Comparison of ENCODE assay signal across 8 mouse cellular contexts in genomic region chr13:45538532-45539204, GRCm38 (mm10). TPM values are rescaled to one million over a fixed set of nuclear protein-coding genes. Genes with fewer than 3 reads are reported as not detected.
A peak's percentile ranks its signal among the peaks of the same experiment; 100 is the strongest.
DNase-seq lines count a peak whose midpoint lies in the region; ATAC-seq and TF ChIP-seq lines count a peak whose summit lies in the region.

No protein-coding gene starts in this region.

- no peak overlapping the region for H3K4me3 ChIP-seq in embryonic fibroblast, embryonic 13.5 days (ENCODE audit: insufficient read depth, low read length)
- peak overlapping the region; percentile 36 for H3K4me3 ChIP-seq in heart, embryonic 11.5 days (ENCODE audit: low read depth, low read length)
- peak overlapping the region; percentile 41 for H3K4me3 ChIP-seq in limb, embryonic 13.5 days
- H3K4me3 ChIP-seq in midbrain, embryonic 15.5 days = peak overlapping the region; percentile 47

- H3K9ac ChIP-seq in heart, embryonic 11.5 days (ENCODE audit: low read depth, low read length) = peak overlapping the region; percentile 57; the same call in 1 of the 2 replicates
- H3K9ac ChIP-seq in limb, embryonic 13.5 days = peak overlapping the region; percentile 60
- H3K9ac ChIP-seq in midbrain, embryonic 15.5 days = peak overlapping the region; percentile 64

- no peak overlapping the region for H3K27ac ChIP-seq in embryonic fibroblast, embryonic 13.5 days (ENCODE audit: insufficient read depth, low read length)
- H3K27ac ChIP-seq in heart, embryonic 11.5 days (ENCODE audit: low read depth, low read length) = peak overlapping the region; percentile 86
- H3K27ac ChIP-seq in limb, embryonic 13.5 days = peak overlapping the region; percentile 48; the same call in 1 of the 2 replicates
- peak overlapping the region; percentile 83 for H3K27ac ChIP-seq in midbrain, embryonic 15.5 days

- ATAC-seq in heart, embryonic 11.5 days (replicated peaks; ENCODE audit: insufficient number of reproducible peaks, low FRiP score, low TSS enrichment) = peak; percentile 62
- ATAC-seq in limb, embryonic 13.5 days (ENCODE audit: low FRiP score, low read depth) = peak; percentile 88
- peak; percentile 95 for ATAC-seq in midbrain, embryonic 15.5 days (replicated peaks)

- 18% methylated on average over 10 of the region's 10 CpGs for WGBS in heart, embryonic 11.5 days (ENCODE audit: insufficient replicate concordance)
- 31% methylated on average over 9 of the region's 10 CpGs for WGBS in limb, embryonic 13.5 days
- WGBS in midbrain, embryonic 15.5 days = 30% methylated on average over 10 of the region's 10 CpGs

- H3K36me3 ChIP-seq in heart, embryonic 11.5 days (ENCODE audit: control insufficient read depth, insufficient read depth, low read length) = peaks cover 13% of the 10 kb centered on the region
- no peaks in the 10 kb centered on the region; the same call in 1 of the 2 replicates for H3K36me3 ChIP-seq in limb, embryonic 13.5 days
- no peaks in the 10 kb centered on the region for H3K36me3 ChIP-seq in midbrain, embryonic 15.5 days (replicated peaks)

- no peak for TF ChIP-seq POLR2A in embryonic fibroblast, embryonic 13.5 days (IDR thresholded peaks at IDR 0.05; ENCODE audit: low read depth, low read length)

- H3K4me1 ChIP-seq in embryonic fibroblast, embryonic 13.5 days (ENCODE audit: control insufficient read depth, insufficient read depth, low read length) = peaks cover 4% of the 10 kb centered on the region; the same call in 1 of the 2 replicates
- peaks cover 39% of the 10 kb centered on the region for H3K4me1 ChIP-seq in heart, embryonic 11.5 days (ENCODE audit: control insufficient read depth, insufficient read depth, low read length)
- peaks cover 10% of the 10 kb centered on the region; the same call in 1 of the 2 replicates for H3K4me1 ChIP-seq in limb, embryonic 13.5 days
- H3K4me1 ChIP-seq in midbrain, embryonic 15.5 days = peaks cover 12% of the 10 kb centered on the region

- DNase-seq in urinary bladder, postnatal 25 days (ENCODE audit: low spot score) = peak; percentile 32
- DNase-seq in urinary bladder, postnatal 10 days (ENCODE audit: low spot score) = no peak
- peak; percentile 53 for DNase-seq in kidney, adult 9 months
- DNase-seq in telencephalon, adult 2 months (ENCODE audit: low read depth, low spot score) = peak; percentile 86

- H3K27me3 ChIP-seq in heart, embryonic 11.5 days (ENCODE audit: control insufficient read depth, insufficient read depth, low read length) = no peaks in the 10 kb centered on the region
- H3K27me3 ChIP-seq in limb, embryonic 13.5 days = no peaks in the 10 kb centered on the region
- no peaks in the 10 kb centered on the region for H3K27me3 ChIP-seq in midbrain, embryonic 15.5 days (replicated peaks)

- H3K9me3 ChIP-seq in heart, embryonic 11.5 days (replicated peaks; ENCODE audit: control insufficient read depth, low read length) = no peaks in the 10 kb centered on the region; the same call in 1 of the 2 replicates
- no peaks in the 10 kb centered on the region; the same call in 1 of the 2 replicates for H3K9me3 ChIP-seq in limb, embryonic 13.5 days
- H3K9me3 ChIP-seq in midbrain, embryonic 15.5 days = no peaks in the 10 kb centered on the region

- peak; percentile 97 for TF ChIP-seq CTCF in embryonic fibroblast, embryonic 13.5 days (IDR thresholded peaks at IDR 0.05; ENCODE audit: borderline replicate concordance, insufficient read depth, low read length)

- peak overlapping the region; percentile 75 for H3K4me2 ChIP-seq in heart, embryonic 11.5 days
- peak overlapping the region; percentile 72 for H3K4me2 ChIP-seq in limb, embryonic 13.5 days (replicated peaks)
- H3K4me2 ChIP-seq in midbrain, embryonic 15.5 days = peak overlapping the region; percentile 81

RNA-seq across cellular contexts. Expression of gene Gmpr, which starts 31.4 kb away (rescaled TPM):
- polyA plus RNA-seq in embryonic fibroblast, embryonic 13.5 days (2011; ENCODE audit: insufficient read length, low read depth, missing spikeins) = 9.3 and 9.7 TPM in 2 replicates
- polyA plus RNA-seq in heart, embryonic 11.5 days (2014; fragmentation: Nextera tagmentation; extraction: Ambion mirVana) = 176 and 191 TPM in 2 replicates
- 24.9 and 27.5 TPM in 2 replicates for polyA plus RNA-seq in limb, embryonic 13.5 days (2015; fragmentation: Nextera tagmentation; extraction: Ambion mirVana)
- polyA plus RNA-seq in midbrain, embryonic 15.5 days (2015; fragmentation: Nextera tagmentation; extraction: Ambion mirVana) = 29.5 and 31.7 TPM in 2 replicates
